Mouse (Mus musculus) olfactory bulb, adult 2 months (tissue): ENCODE data around the gene Mgat4a.

Source experiments
- CTCF ChIP-seq: fragments of 200-500 bp; IDR thresholded peaks from 2 replicates; pipeline ENCODE4 v1.5.1; 2012; ENCODE audit warnings: low read depth, mild to moderate bottlenecking, low read length, moderate library complexity; ENCODE audit not compliant: insufficient read depth
- POLR2A ChIP-seq: fragments of 200-500 bp; IDR thresholded peaks from 2 replicates; pipeline ENCODE4 v1.6.1; 2012; ENCODE audit warnings: mild to moderate bottlenecking, low read depth, low read length, moderate library complexity; ENCODE audit not compliant: insufficient read depth

- no peak for TF ChIP-seq CTCF
- no peak for TF ChIP-seq POLR2A
Observed at GRCm38 (mm10) chr1:37409647-37410046, 131.2 kb downstream of the Mgat4a start.
